Mouse (Mus musculus) lung, adult 2 months (tissue): Measurements from ENCODE around the gene Vav3.

ENCODE experiments used
- CTCF ChIP-seq: fragments of 200-500 bp; IDR thresholded peaks from 2 replicates; pipeline ENCODE4 v1.5.1; 2011; ENCODE audit warnings: mild to moderate bottlenecking, low read length, control low read depth; ENCODE audit not compliant: insufficient read depth
- POLR2A ChIP-seq: fragments of 200-500 bp; IDR thresholded peaks from 2 replicates; pipeline ENCODE4 v1.6.1; 2011; ENCODE audit warnings: low read depth, mild to moderate bottlenecking, control low read depth, low read length, borderline replicate concordance; ENCODE audit errors: extremely low read depth

- no peak for TF ChIP-seq POLR2A
- no peak for TF ChIP-seq CTCF
Measured at GRCm38 (mm10) chr3:109557329-109557728, 216.9 kb downstream of the Vav3 start.
